ENCODE assay signal across 10 mouse cellular contexts in genomic region chr19:25506616-25507015, GRCm38 (mm10). TPM values are rescaled to one million over a fixed set of nuclear protein-coding genes. Genes with fewer than 3 reads are reported as not detected.
DNase-seq lines count a peak whose midpoint lies in the region; ATAC-seq and TF ChIP-seq lines count a peak whose summit lies in the region.
"Had no signal": no experiment of that assay in that cellular context is flagged by ENCODE, and none has a peak within 500 bp of the region (broad histone marks: within the 10 kb centered on the region; RNA-seq: fewer than 3 reads in every experiment).

No protein-coding gene starts in this region.

- peaks cover 18% of the 10 kb centered on the region for H3K4me1 ChIP-seq in heart, embryonic 13.5 days
- peaks cover 13% of the 10 kb centered on the region for H3K4me1 ChIP-seq in embryonic facial prominence, embryonic 12.5 days
- no peaks in the 10 kb centered on the region for H3K4me1 ChIP-seq in hindbrain, postnatal 0 days (ENCODE audit: insufficient read depth, low read length)
- H3K4me1 ChIP-seq in neural tube, embryonic 11.5 days (ENCODE audit: control insufficient read depth, insufficient read depth, low read length): peaks cover 4% of the 10 kb centered on the region; the same call in 1 of the 2 replicates

- no peak for ATAC-seq in heart, embryonic 13.5 days (ENCODE audit: extremely low read depth, insufficient number of reproducible peaks, low FRiP score, low TSS enrichment)
- no peak for ATAC-seq in embryonic facial prominence, embryonic 12.5 days (ENCODE audit: insufficient number of reproducible peaks, insufficient read depth, low FRiP score, low TSS enrichment)
- no peak for ATAC-seq in hindbrain, postnatal 0 days
- no peak for ATAC-seq in neural tube, embryonic 11.5 days (ENCODE audit: insufficient read depth, low FRiP score, low TSS enrichment)

- peak overlapping the region; percentile 48 for H3K4me3 ChIP-seq in heart, embryonic 13.5 days
- peak overlapping the region; percentile 31 for H3K4me3 ChIP-seq in embryonic facial prominence, embryonic 12.5 days
- peak overlapping the region; percentile 27 for H3K4me3 ChIP-seq in hindbrain, postnatal 0 days (ENCODE audit: low read length)
- 0 out of 2 replicates have a peak overlapping the region, but pooled peaks have one; percentile 20 for H3K4me3 ChIP-seq in neural tube, embryonic 11.5 days (ENCODE audit: low read depth, low read length)

- H3K4me2 ChIP-seq in heart, embryonic 13.5 days: peak overlapping the region; percentile 69
- H3K4me2 ChIP-seq in embryonic facial prominence, embryonic 12.5 days (replicated peaks): peak overlapping the region; percentile 42
- peak overlapping the region; percentile 41 for H3K4me2 ChIP-seq in hindbrain, postnatal 0 days (ENCODE audit: low read depth, low read length)
- H3K4me2 ChIP-seq in neural tube, embryonic 11.5 days (ENCODE audit: low read depth): no peak overlapping the region

- H3K36me3 ChIP-seq in heart, embryonic 13.5 days: no peaks in the 10 kb centered on the region
- no peaks in the 10 kb centered on the region for H3K36me3 ChIP-seq in embryonic facial prominence, embryonic 12.5 days
- no peaks in the 10 kb centered on the region for H3K36me3 ChIP-seq in hindbrain, postnatal 0 days (ENCODE audit: insufficient read depth, low read length)
- no peaks in the 10 kb centered on the region for H3K36me3 ChIP-seq in neural tube, embryonic 11.5 days (ENCODE audit: control insufficient read depth, insufficient read depth, low read length)

- peaks cover 4% of the 10 kb centered on the region for H3K9me3 ChIP-seq in heart, embryonic 13.5 days
- peaks cover 3% of the 10 kb centered on the region; the same call in 1 of the 2 replicates for H3K9me3 ChIP-seq in embryonic facial prominence, embryonic 12.5 days
- no peaks in the 10 kb centered on the region for H3K9me3 ChIP-seq in hindbrain, postnatal 0 days (ENCODE audit: low read length)
- H3K9me3 ChIP-seq in neural tube, embryonic 11.5 days (ENCODE audit: control insufficient read depth, low read length): no peaks in the 10 kb centered on the region

- no peak for DNase-seq in heart, postnatal 4 days
- no peak for DNase-seq in hindbrain, postnatal 0 days (ENCODE audit: low spot score)
- DNase-seq in neural tube, embryonic 11.5 days (ENCODE audit: low spot score): peak; percentile 43
- no peak for DNase-seq in Muller cell, postnatal 12 days (ENCODE audit: inconsistent ontology term)
- DNase-seq in layer of hippocampus, adult 8-10 months (ENCODE audit: low spot score in 2 of 2): no peak
- DNase-seq in gastrocnemius, postnatal 36 days: no peak

- 2% methylated on average over 23 of the region's 23 CpGs for WGBS in heart, embryonic 13.5 days
- WGBS in embryonic facial prominence, embryonic 12.5 days: 2% methylated on average over 23 of the region's 23 CpGs
- 2% methylated on average over 23 of the region's 23 CpGs for WGBS in hindbrain, postnatal 0 days
- 3% methylated on average over 23 of the region's 23 CpGs for WGBS in neural tube, embryonic 11.5 days

- intact Hi-C loops in gastrocnemius, postnatal 36 days (cut with DNase I): no loop called here

- H3K27me3 ChIP-seq in heart, embryonic 13.5 days (replicated peaks): peaks cover 89% of the 10 kb centered on the region
- H3K27me3 ChIP-seq in embryonic facial prominence, embryonic 12.5 days: peaks cover 82% of the 10 kb centered on the region
- peaks cover 51% of the 10 kb centered on the region for H3K27me3 ChIP-seq in hindbrain, postnatal 0 days (ENCODE audit: insufficient read depth, low read length)
- H3K27me3 ChIP-seq in neural tube, embryonic 11.5 days (ENCODE audit: control insufficient read depth, insufficient read depth, low read length): peaks cover 50% of the 10 kb centered on the region

- no peak overlapping the region for H3K9ac ChIP-seq in heart, embryonic 13.5 days
- H3K9ac ChIP-seq in embryonic facial prominence, embryonic 12.5 days: no peak overlapping the region
- H3K9ac ChIP-seq in hindbrain, postnatal 0 days (replicated peaks; ENCODE audit: low read length): no peak overlapping the region
- no peak overlapping the region for H3K9ac ChIP-seq in neural tube, embryonic 11.5 days (ENCODE audit: low read length)

- H3K27ac ChIP-seq in heart, embryonic 13.5 days (replicated peaks): no peak overlapping the region
- H3K27ac ChIP-seq in embryonic facial prominence, embryonic 12.5 days: no peak overlapping the region
- no peak overlapping the region for H3K27ac ChIP-seq in hindbrain, postnatal 0 days
- H3K27ac ChIP-seq in neural tube, embryonic 11.5 days (ENCODE audit: low read depth, low read length): no peak overlapping the region

- no peak for TF ChIP-seq CTCF in hindbrain, postnatal 0 days (IDR thresholded peaks at IDR 0.05; ENCODE audit: low read depth)

RNA-seq across cellular contexts. Expression of gene Dmrt1, which starts 1.2 kb away (rescaled TPM):
- polyA plus RNA-seq in heart, embryonic 13.5 days (2015; fragmentation: Nextera tagmentation; extraction: Ambion mirVana): 0.16 TPM in 1 of 2 replicates, not detected in the other
- not detected for total RNA-seq in heart, postnatal 4 days (2021)
- 0.39 and 0.55 TPM in 2 replicates for polyA plus RNA-seq in embryonic facial prominence, embryonic 12.5 days (2016; fragmentation: Nextera tagmentation; extraction: Ambion mirVana)
- total RNA-seq in hindbrain, postnatal 0 days (2014; rRNA removed): not detected in 2 replicates
- not detected in 2 replicates for polyA plus RNA-seq in hindbrain, postnatal 0 days (2015; fragmentation: Nextera tagmentation; extraction: Ambion mirVana)
- polyA plus RNA-seq in neural tube, embryonic 11.5 days (2014; fragmentation: Nextera tagmentation; extraction: Ambion mirVana): 0.14 and 0.16 TPM in 2 replicates
- total RNA-seq in layer of hippocampus, adult 8-10 months (2022): not detected
- not detected for total RNA-seq in gastrocnemius, postnatal 36 days (2021)
- total RNA-seq: gastrocnemius, adult 8-10 months; left cerebral cortex, postnatal 25 days had no signal
